In the genomic region with DNA sequence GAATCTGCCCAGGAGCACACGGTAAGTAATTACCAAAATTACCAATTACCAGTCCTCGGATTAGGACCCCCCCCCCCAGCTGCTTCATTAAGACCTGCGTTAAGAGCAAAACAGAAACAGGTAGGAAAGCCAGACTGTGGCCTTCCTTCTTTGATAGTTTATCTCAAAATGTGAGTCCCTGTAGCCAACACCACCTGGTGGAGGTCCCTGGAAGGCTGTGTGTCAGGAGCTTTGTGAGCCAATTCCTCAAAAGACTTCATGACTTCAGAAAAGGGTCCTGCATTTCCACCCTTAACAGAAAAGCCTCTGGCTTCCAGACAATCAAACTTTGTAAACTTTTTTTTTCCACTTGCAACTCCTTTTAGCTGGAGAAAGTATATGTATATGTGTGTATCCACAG, we compare ENCODE assay signal across 11 mouse cellular contexts.
DNase-seq lines count a peak whose midpoint lies in the region; ATAC-seq and TF ChIP-seq lines count a peak whose summit lies in the region.
"Had no signal": no experiment of that assay in that cellular context is flagged by ENCODE, and none has a peak within 500 bp of the region (broad histone marks: within the 10 kb centered on the region; RNA-seq: fewer than 3 reads in every experiment).

No protein-coding gene starts in this region.

- H3K4me1 ChIP-seq in heart, embryonic 16.5 days (ENCODE audit: control insufficient read depth, insufficient read depth, low read length), result peaks cover 23% of the 10 kb centered on the region
- H3K4me1 ChIP-seq in midbrain, embryonic 14.5 days (ENCODE audit: control insufficient read depth, insufficient read depth, low read length), result peaks cover 20% of the 10 kb centered on the region
- peaks cover 11% of the 10 kb centered on the region for H3K4me1 ChIP-seq in midbrain, embryonic 16.5 days (ENCODE audit: control insufficient read depth, insufficient read depth, low read length)
- H3K4me1 ChIP-seq in embryonic facial prominence, embryonic 14.5 days (ENCODE audit: control insufficient read depth, insufficient read depth, low read length), result peaks cover 18% of the 10 kb centered on the region
- H3K4me1 ChIP-seq in stomach, postnatal 0 days (replicated peaks; ENCODE audit: control insufficient read depth, insufficient read depth), result no peaks in the 10 kb centered on the region; the same call in 1 of the 2 replicates

- no peak overlapping the region for H3K4me3 ChIP-seq in heart, embryonic 16.5 days (ENCODE audit: low read length)
- no peak overlapping the region for H3K4me3 ChIP-seq in midbrain, embryonic 14.5 days (replicated peaks; ENCODE audit: low read depth, low read length)
- no peak overlapping the region for H3K4me3 ChIP-seq in midbrain, embryonic 16.5 days (ENCODE audit: low read depth, low read length)
- H3K4me3 ChIP-seq in embryonic facial prominence, embryonic 14.5 days (ENCODE audit: low read depth, low read length), result no peak overlapping the region
- H3K4me3 ChIP-seq in stomach, postnatal 0 days (ENCODE audit: low read depth, low read length), result no peak overlapping the region
- H3K4me3 ChIP-seq: hindbrain, embryonic 15.5 days; midbrain, embryonic 15.5 days had no signal

- ATAC-seq in heart, embryonic 16.5 days (replicated peaks; ENCODE audit: extremely low read depth, insufficient read depth, low FRiP score), result no peak
- no peak for ATAC-seq in midbrain, embryonic 14.5 days (ENCODE audit: low FRiP score, low TSS enrichment)
- ATAC-seq in midbrain, embryonic 16.5 days, result no peak
- no peak for ATAC-seq in embryonic facial prominence, embryonic 14.5 days (ENCODE audit: low read depth)
- no peak for ATAC-seq in stomach, postnatal 0 days (ENCODE audit: low FRiP score, low TSS enrichment)
- ATAC-seq: midbrain, embryonic 15.5 days had no signal

- no peak overlapping the region for H3K4me2 ChIP-seq in heart, embryonic 16.5 days (ENCODE audit: low read depth, low read length)
- H3K4me2 ChIP-seq in midbrain, embryonic 14.5 days (ENCODE audit: low read length), result no peak overlapping the region
- no peak overlapping the region for H3K4me2 ChIP-seq in midbrain, embryonic 16.5 days (ENCODE audit: low read length)
- peak overlapping the region; percentile 89 for H3K4me2 ChIP-seq in embryonic facial prominence, embryonic 14.5 days (ENCODE audit: low read depth, low read length)
- H3K4me2 ChIP-seq in stomach, postnatal 0 days (replicated peaks; ENCODE audit: low read depth), result peak overlapping the region; percentile 96; the same call in 1 of the 2 replicates
- H3K4me2 ChIP-seq: midbrain, embryonic 15.5 days had no signal

- H3K9ac ChIP-seq in heart, embryonic 16.5 days (ENCODE audit: low read length), result no peak overlapping the region
- no peak overlapping the region for H3K9ac ChIP-seq in midbrain, embryonic 14.5 days (replicated peaks; ENCODE audit: low read length)
- no peak overlapping the region for H3K9ac ChIP-seq in midbrain, embryonic 16.5 days (ENCODE audit: low read depth, low read length)
- no peak overlapping the region for H3K9ac ChIP-seq in embryonic facial prominence, embryonic 14.5 days (ENCODE audit: low read depth, low read length)
- H3K9ac ChIP-seq in stomach, postnatal 0 days (ENCODE audit: low read length), result no peak overlapping the region
- H3K9ac ChIP-seq: hindbrain, embryonic 15.5 days; midbrain, embryonic 15.5 days had no signal

- TF ChIP-seq CTCF in stomach, postnatal 0 days (IDR thresholded peaks at IDR 0.05; ENCODE audit: low read depth), result peak; percentile 64

- TF ChIP-seq EP300 in stomach, postnatal 0 days (optimal IDR thresholded peaks at IDR 0.05), result no peak

- H3K36me3 ChIP-seq in heart, embryonic 16.5 days (ENCODE audit: control insufficient read depth, insufficient read depth), result no peaks in the 10 kb centered on the region
- no peaks in the 10 kb centered on the region for H3K36me3 ChIP-seq in midbrain, embryonic 14.5 days (ENCODE audit: control insufficient read depth, insufficient read depth, low read length)
- H3K36me3 ChIP-seq in midbrain, embryonic 16.5 days (ENCODE audit: control insufficient read depth, insufficient read depth, low read length), result no peaks in the 10 kb centered on the region
- no peaks in the 10 kb centered on the region for H3K36me3 ChIP-seq in embryonic facial prominence, embryonic 14.5 days (ENCODE audit: control insufficient read depth, insufficient read depth, low read length)
- no peaks in the 10 kb centered on the region for H3K36me3 ChIP-seq in stomach, postnatal 0 days (ENCODE audit: control insufficient read depth, insufficient read depth, low read length)
- H3K36me3 ChIP-seq: G1E; hindbrain, embryonic 15.5 days; midbrain, embryonic 15.5 days had no signal

- H3K9me3 ChIP-seq in heart, embryonic 16.5 days (replicated peaks; ENCODE audit: control insufficient read depth, low read length), result no peaks in the 10 kb centered on the region
- H3K9me3 ChIP-seq in midbrain, embryonic 14.5 days (ENCODE audit: control insufficient read depth, low read length), result no peaks in the 10 kb centered on the region
- H3K9me3 ChIP-seq in midbrain, embryonic 16.5 days (replicated peaks; ENCODE audit: control insufficient read depth, low read length, poor library complexity, severe bottlenecking), result no peaks in the 10 kb centered on the region
- no peaks in the 10 kb centered on the region for H3K9me3 ChIP-seq in embryonic facial prominence, embryonic 14.5 days (ENCODE audit: control insufficient read depth, low read length)
- no peaks in the 10 kb centered on the region for H3K9me3 ChIP-seq in stomach, postnatal 0 days (ENCODE audit: control insufficient read depth, low read length)
- H3K9me3 ChIP-seq: G1E; hindbrain, embryonic 15.5 days; midbrain, embryonic 15.5 days had no signal

- H3K27ac ChIP-seq in heart, embryonic 16.5 days (ENCODE audit: low read length), result peak overlapping the region; percentile 0; the same call in 1 of the 2 replicates
- H3K27ac ChIP-seq in midbrain, embryonic 14.5 days (replicated peaks; ENCODE audit: low read depth, low read length), result no peak overlapping the region
- no peak overlapping the region for H3K27ac ChIP-seq in midbrain, embryonic 16.5 days (ENCODE audit: low read length)
- peak overlapping the region; percentile 72; the same call in 1 of the 2 replicates for H3K27ac ChIP-seq in embryonic facial prominence, embryonic 14.5 days (replicated peaks; ENCODE audit: low read depth, low read length)
- H3K27ac ChIP-seq in stomach, postnatal 0 days (replicated peaks), result peak overlapping the region; percentile 77
- H3K27ac ChIP-seq: hindbrain, embryonic 15.5 days; midbrain, embryonic 15.5 days had no signal

- WGBS in heart, embryonic 16.5 days, result 48% methylated on average over 3 of the region's 3 CpGs
- WGBS in midbrain, embryonic 14.5 days, result 33% methylated on average over 3 of the region's 3 CpGs
- WGBS in midbrain, embryonic 16.5 days, result 17% methylated on average over 3 of the region's 3 CpGs
- 13% methylated on average over 3 of the region's 3 CpGs for WGBS in embryonic facial prominence, embryonic 14.5 days
- 41% methylated on average over 3 of the region's 3 CpGs for WGBS in stomach, postnatal 0 days

- no peak for DNase-seq in heart, postnatal 4 days
- DNase-seq in midbrain, embryonic 14.5 days, result peak; percentile 53
- DNase-seq in embryonic facial prominence, embryonic 14.5 days (ENCODE audit: low spot score), result peak; percentile 44
- peak; percentile 44 for DNase-seq in stomach, postnatal 0 days (ENCODE audit: low spot score)
- no peak for DNase-seq in adrenal gland, adult (ENCODE audit: inconsistent age in 2 of 2, low spot score in 1 of 2)
- no peak for DNase-seq in urinary bladder, postnatal 14 days (ENCODE audit: low spot score)

- H3K27me3 ChIP-seq in heart, embryonic 16.5 days (ENCODE audit: control insufficient read depth, insufficient read depth, low read length), result no peaks in the 10 kb centered on the region
- no peaks in the 10 kb centered on the region for H3K27me3 ChIP-seq in midbrain, embryonic 14.5 days (ENCODE audit: control insufficient read depth, insufficient read depth, low read length)
- no peaks in the 10 kb centered on the region for H3K27me3 ChIP-seq in midbrain, embryonic 16.5 days (ENCODE audit: control insufficient read depth, insufficient read depth, low read depth, low read length)
- no peaks in the 10 kb centered on the region for H3K27me3 ChIP-seq in embryonic facial prominence, embryonic 14.5 days (replicated peaks; ENCODE audit: control insufficient read depth, insufficient read depth, low read length)
- no peaks in the 10 kb centered on the region for H3K27me3 ChIP-seq in stomach, postnatal 0 days (ENCODE audit: control insufficient read depth, insufficient read depth, low read length)
- H3K27me3 ChIP-seq: hindbrain, embryonic 15.5 days had no signal

Comparison
In these comparisons a context has a peak if more than half of its experiments do, and no peak if none do; other contexts are left out.
1. H3K27ac ChIP-seq: peak in heart, embryonic 16.5 days (single experiment), embryonic facial prominence, embryonic 14.5 days (single experiment) and stomach, postnatal 0 days (single experiment); none in midbrain, embryonic 14.5 days (single experiment) and midbrain, embryonic 16.5 days (single experiment).
2. H3K4me2 ChIP-seq: peak in embryonic facial prominence, embryonic 14.5 days (single experiment) and stomach, postnatal 0 days (single experiment); none in heart, embryonic 16.5 days (single experiment), midbrain, embryonic 14.5 days (single experiment) and midbrain, embryonic 16.5 days (single experiment).
3. DNase-seq: peak in midbrain, embryonic 14.5 days (single experiment), embryonic facial prominence, embryonic 14.5 days (single experiment) and stomach, postnatal 0 days (single experiment); none in heart, postnatal 4 days (single experiment), adrenal gland, adult (0 of 2) and urinary bladder, postnatal 14 days (single experiment).